Comparison of ENCODE assay signal across 12 mouse cellular contexts in genomic region chr6:40006006-40006765, GRCm38 (mm10).
A peak's percentile ranks its signal among the peaks of the same experiment; 100 is the strongest.
DNase-seq lines count a peak whose midpoint lies in the region; ATAC-seq and TF ChIP-seq lines count a peak whose summit lies in the region.
"Had no signal": no experiment of that assay in that cellular context is flagged by ENCODE, and none has a peak within 500 bp of the region (broad histone marks: within the 10 kb centered on the region; RNA-seq: fewer than 3 reads in every experiment).

No protein-coding gene starts in this region.

- DNase-seq in cerebellum, adult 9-11 months = peak; percentile 16
- no peak for DNase-seq in cerebellum, adult 9-10 months
- DNase-seq in heart, adult 11 months = peak; percentile 66
- no peak for DNase-seq in heart, postnatal 4 days
- peak; percentile 31 to 42 for DNase-seq in layer of hippocampus, postnatal 14 days (ENCODE audit: low spot score in 2 of 2)
- DNase-seq in layer of hippocampus, postnatal 36 days = no peak
- DNase-seq in brain, embryonic 14.5 days (ENCODE audit: low read depth) = peak; percentile 68
- DNase-seq: kidney, adult 11 months; lung, adult 2 months; lung, postnatal 36 days; thymus, postnatal 36 days had no signal

- no peak for TF ChIP-seq CTCF in brain, embryonic 14.5 days (IDR thresholded peaks at IDR 0.05; ENCODE audit: borderline replicate concordance, extremely low read depth, insufficient read depth, insufficient read length)

- TF ChIP-seq POLR2A in brain, embryonic 14.5 days (IDR thresholded peaks at IDR 0.05; ENCODE audit: borderline replicate concordance, extremely low read depth, insufficient read depth, insufficient read length, poor library complexity, severe bottlenecking) = no peak

- ATAC-seq in CD4-positive, CD25-positive, alpha-beta regulatory T cell, adult 4 months = no peak

Comparison
In these comparisons a context has a peak if more than half of its experiments do, and no peak if none do; other contexts are left out.
1. DNase-seq: peak in cerebellum, adult 9-11 months (single experiment), heart, adult 11 months (single experiment), layer of hippocampus, postnatal 14 days (2 of 2) and brain, embryonic 14.5 days (single experiment); none in cerebellum, adult 9-10 months (single experiment), heart, postnatal 4 days (single experiment) and layer of hippocampus, postnatal 36 days (0 of 2).